Mouse (Mus musculus) T-helper 2 cell (primary cell): ENCODE measurements around the gene Mapk9.

Source experiments
- in situ Hi-C: fragments of 300-600 bp; cut with MboI, MseI; formaldehyde crosslinking; loops from one replicate; pipeline ENCODE4 v1.15.1; 2025; ENCODE audit warnings: high pct_unique_total_duplicates

Gene Mapk9

GRCm38 (mm10) chr11:49837717-49838407 is 8.7 kb upstream of the Mapk9 start:
- in situ Hi-C loops = loop anchor here (10.0 kb wide), 1 partner anchor 537 kb away; the partner anchor contains the start of gene Hnrnph1

GRCm38 (mm10) chr11:49840666-49841065 is 5.9 kb upstream of the Mapk9 start:
- in situ Hi-C loops = loop anchor here (10.0 kb wide), 2 partner anchors 106 to 186 kb away; no protein-coding TSS in a partner anchor

- in situ Hi-C loops = loop anchor here (10.0 kb wide), 2 partner anchors 107 to 187 kb away; no protein-coding TSS in a partner anchor
Measured at GRCm38 (mm10) chr11:49841886-49842285, 4.7 kb upstream of the Mapk9 start.

- in situ Hi-C loops = loop anchor here (10.0 kb wide), 2 partner anchors 108 to 188 kb away; no protein-coding TSS in a partner anchor
Measured at GRCm38 (mm10) chr11:49842718-49843117, 3.8 kb upstream of the Mapk9 start.

GRCm38 (mm10) chr11:49844311-49844710 is 2.2 kb upstream of the Mapk9 start:
- in situ Hi-C loops = loop anchor here (10.0 kb wide), 2 partner anchors 110 to 190 kb away; no protein-coding TSS in a partner anchor

- in situ Hi-C loops = loop anchor here (10.0 kb wide), 2 partner anchors 110 to 190 kb away; no protein-coding TSS in a partner anchor
Measured at GRCm38 (mm10) chr11:49844969-49845368, 1.6 kb upstream of the Mapk9 start.

- in situ Hi-C loops = loop anchor here (10.0 kb wide), 2 partner anchors 111 to 191 kb away; no protein-coding TSS in a partner anchor
Measured at GRCm38 (mm10) chr11:49845958-49846357, 593 bp upstream of the Mapk9 start.

GRCm38 (mm10) chr11:49847071-49847810 is 690 bp downstream of the Mapk9 start:
- in situ Hi-C loops = loop anchor here (10.0 kb wide), 2 partner anchors 112 to 192 kb away; no protein-coding TSS in a partner anchor

GRCm38 (mm10) chr11:49847811-49848078 is 1.2 kb downstream of the Mapk9 start:
- in situ Hi-C loops = loop anchor here (10.0 kb wide), 2 partner anchors 113 to 193 kb away; no protein-coding TSS in a partner anchor

GRCm38 (mm10) chr11:49848080-49848815 is 1.7 kb downstream of the Mapk9 start:
- in situ Hi-C loops = loop anchor here (10.0 kb wide), 2 partner anchors 113 to 193 kb away; no protein-coding TSS in a partner anchor

- in situ Hi-C loops = no loop called here
Measured at GRCm38 (mm10) chr11:49850331-49850730, 3.8 kb downstream of the Mapk9 start.

GRCm38 (mm10) chr11:49855144-49855543 is 8.6 kb downstream of the Mapk9 start:
- in situ Hi-C loops = no loop called here

GRCm38 (mm10) chr11:49861139-49861538 is 14.6 kb downstream of the Mapk9 start:
- in situ Hi-C loops = no loop called here

GRCm38 (mm10) chr11:49863926-49864325 is 17.4 kb downstream of the Mapk9 start:
- in situ Hi-C loops = no loop called here

- in situ Hi-C loops = no loop called here
Measured at GRCm38 (mm10) chr11:49867320-49867719, 20.8 kb downstream of the Mapk9 start.

GRCm38 (mm10) chr11:49869762-49870161 is 23.2 kb downstream of the Mapk9 start:
- in situ Hi-C loops = loop anchor here (5.0 kb wide), 1 partner anchor 132 kb away; no protein-coding TSS in a partner anchor

GRCm38 (mm10) chr11:49871914-49872313 is 25.4 kb downstream of the Mapk9 start:
- in situ Hi-C loops = loop anchor here (5.0 kb wide), 1 partner anchor 135 kb away; no protein-coding TSS in a partner anchor

- in situ Hi-C loops = loop anchor here (5.0 kb wide), 1 partner anchor 135 kb away; no protein-coding TSS in a partner anchor
Measured at GRCm38 (mm10) chr11:49872779-49873178, 26.2 kb downstream of the Mapk9 start.

- in situ Hi-C loops = no loop called here
Measured at GRCm38 (mm10) chr11:49876948-49877817, 30.6 kb downstream of the Mapk9 start.

- in situ Hi-C loops = no loop called here
Measured at GRCm38 (mm10) chr11:49879950-49880642, 33.5 kb downstream of the Mapk9 start.
